Mouse (Mus musculus): ENCODE measurements around the gene S100a9.

- TF ChIP-seq POLR2A (IDR thresholded peaks at IDR 0.05; ENCODE audit: low read depth, low read length) (no peak), CTCF (conservative IDR thresholded peaks at IDR 0.05; ENCODE audit: insufficient read depth, insufficient read length, low read depth, low read length) (peak; percentile 50)
Measured at GRCm38 (mm10) chr3:90664219-90664618, 31.3 kb downstream of the S100a9 start.

Data from kidney, adult 2 months (tissue).